ENCODE assay signal across 9 mouse cellular contexts in genomic region chr4:131743831-131744684, GRCm38 (mm10).
DNase-seq lines count a peak whose midpoint lies in the region; ATAC-seq lines count a peak whose summit lies in the region.
"Had no signal": no experiment of that assay in that cellular context is flagged by ENCODE, and none has a peak within 500 bp of the region (broad histone marks: within the 10 kb centered on the region; RNA-seq: fewer than 3 reads in every experiment).

No protein-coding gene starts in this region.

- WGBS in embryonic facial prominence, embryonic 10.5 days: 44% methylated on average over 5 of the region's 5 CpGs
- 17% methylated on average over 5 of the region's 5 CpGs for WGBS in limb, embryonic 15.5 days

- H3K9ac ChIP-seq in limb, embryonic 15.5 days: no peak overlapping the region
- H3K9ac ChIP-seq: liver, embryonic 13.5 days had no signal

- intact Hi-C loops in heart, postnatal 36 days (cut with DNase I): no loop called here

- H3K4me2 ChIP-seq in limb, embryonic 15.5 days: no peak overlapping the region
- H3K4me2 ChIP-seq: liver, embryonic 13.5 days had no signal

- peak overlapping the region; percentile 62 for H3K27ac ChIP-seq in embryonic facial prominence, embryonic 10.5 days (replicated peaks)
- no peak overlapping the region for H3K27ac ChIP-seq in limb, embryonic 15.5 days
- H3K27ac ChIP-seq: liver, embryonic 13.5 days had no signal

- 0 out of 2 replicates have a peak, but pooled peaks have one; percentile 26 for ATAC-seq in limb, embryonic 15.5 days (ENCODE audit: insufficient number of reproducible peaks, low FRiP score, low TSS enrichment, low read depth)

- DNase-seq in Muller cell, postnatal 12 days (ENCODE audit: inconsistent ontology term): peak; percentile 16
- peak; percentile 35 for DNase-seq in embryonic facial prominence, embryonic 10.5 days (ENCODE audit: low spot score)
- DNase-seq in heart, postnatal 36 days: peak; percentile 25 to 41
- no peak for DNase-seq in right cerebral cortex, adult 18-20 months
- DNase-seq in right cerebral cortex, postnatal 4 days: no peak
- no peak for DNase-seq in cerebellum, postnatal 36 days
- no peak for DNase-seq in layer of hippocampus, adult 8-10 months (ENCODE audit: low spot score in 2 of 2)
- DNase-seq: liver, embryonic 13.5 days had no signal

- H3K4me1 ChIP-seq in embryonic facial prominence, embryonic 10.5 days: peaks cover 21% of the 10 kb centered on the region
- peaks cover 7% of the 10 kb centered on the region; the same call in 1 of the 2 replicates for H3K4me1 ChIP-seq in limb, embryonic 15.5 days
- H3K4me1 ChIP-seq: liver, embryonic 13.5 days had no signal

- no peak overlapping the region for H3K4me3 ChIP-seq in embryonic facial prominence, embryonic 10.5 days
- no peak overlapping the region for H3K4me3 ChIP-seq in limb, embryonic 15.5 days
- H3K4me3 ChIP-seq: liver, embryonic 13.5 days had no signal

- no peaks in the 10 kb centered on the region for H3K36me3 ChIP-seq in embryonic facial prominence, embryonic 10.5 days (replicated peaks)
- H3K36me3 ChIP-seq in limb, embryonic 15.5 days: no peaks in the 10 kb centered on the region
- H3K36me3 ChIP-seq: liver, embryonic 13.5 days had no signal

- H3K9me3 ChIP-seq in embryonic facial prominence, embryonic 10.5 days: no peaks in the 10 kb centered on the region
- no peaks in the 10 kb centered on the region for H3K9me3 ChIP-seq in limb, embryonic 15.5 days
- H3K9me3 ChIP-seq: liver, embryonic 13.5 days had no signal

- H3K27me3 ChIP-seq in embryonic facial prominence, embryonic 10.5 days (replicated peaks; ENCODE audit: low read depth, poor library complexity, severe bottlenecking): no peaks in the 10 kb centered on the region
- no peaks in the 10 kb centered on the region for H3K27me3 ChIP-seq in limb, embryonic 15.5 days
- H3K27me3 ChIP-seq: liver, embryonic 13.5 days had no signal

Comparison
In these comparisons a context has a peak if more than half of its experiments do, and no peak if none do; other contexts are left out.
1. DNase-seq: peak in Muller cell, postnatal 12 days (single experiment), embryonic facial prominence, embryonic 10.5 days (single experiment) and heart, postnatal 36 days (2 of 2); none in right cerebral cortex, adult 18-20 months (single experiment), right cerebral cortex, postnatal 4 days (single experiment), cerebellum, postnatal 36 days (0 of 2) and layer of hippocampus, adult 8-10 months (0 of 2).